Comparison of ENCODE assay signal across 8 mouse cellular contexts in genomic region chr7:122018978-122019377, GRCm38 (mm10). TPM values are rescaled to one million over a fixed set of nuclear protein-coding genes. Genes with fewer than 3 reads are reported as not detected.
DNase-seq lines count a peak whose midpoint lies in the region; ATAC-seq and TF ChIP-seq lines count a peak whose summit lies in the region.

No protein-coding gene starts in this region.

- no peak for TF ChIP-seq EP300 in lung, postnatal 0 days (IDR thresholded peaks at IDR 0.05)

- TF ChIP-seq POLR2A in limb, embryonic 14.5 days (IDR thresholded peaks at IDR 0.05; ENCODE audit: borderline replicate concordance, extremely low read depth, insufficient read depth, insufficient read length), result no peak

- H3K4me1 ChIP-seq in megakaryocyte, embryonic 14.5 days, result peaks cover 66% of the 10 kb centered on the region
- peaks cover 32% of the 10 kb centered on the region for H3K4me1 ChIP-seq in limb, embryonic 14.5 days (ENCODE audit: control insufficient read depth, insufficient read depth, low read length)
- H3K4me1 ChIP-seq in stomach, embryonic 15.5 days, result peaks cover 44% of the 10 kb centered on the region
- H3K4me1 ChIP-seq in lung, postnatal 0 days (ENCODE audit: insufficient read depth, low read depth, low read length), result peaks cover 5% of the 10 kb centered on the region; the same call in 1 of the 2 replicates

- peaks cover 20% of the 10 kb centered on the region for H3K36me3 ChIP-seq in megakaryocyte, embryonic 14.5 days (replicated peaks; ENCODE audit: low read length)
- peaks cover 4% of the 10 kb centered on the region; the same call in 1 of the 2 replicates for H3K36me3 ChIP-seq in limb, embryonic 14.5 days (ENCODE audit: control insufficient read depth, insufficient read depth, low read length)
- no peaks in the 10 kb centered on the region for H3K36me3 ChIP-seq in stomach, embryonic 15.5 days
- H3K36me3 ChIP-seq in lung, postnatal 0 days (ENCODE audit: insufficient read depth, low read length), result no peaks in the 10 kb centered on the region

- no peak for TF ChIP-seq CTCF in lung, postnatal 0 days (IDR thresholded peaks at IDR 0.05)

- H3K4me2 ChIP-seq in limb, embryonic 14.5 days (replicated peaks; ENCODE audit: low read depth, low read length, severe bottlenecking), result peak overlapping the region; percentile 75; the same call in 1 of the 2 replicates
- peak overlapping the region; percentile 67 for H3K4me2 ChIP-seq in stomach, embryonic 15.5 days
- no peak overlapping the region for H3K4me2 ChIP-seq in lung, postnatal 0 days (replicated peaks; ENCODE audit: low read depth, low read length)

- H3K27me3 ChIP-seq in megakaryocyte, embryonic 14.5 days (replicated peaks), result no peaks in the 10 kb centered on the region
- H3K27me3 ChIP-seq in limb, embryonic 14.5 days (ENCODE audit: control insufficient read depth, insufficient read depth, low read length), result no peaks in the 10 kb centered on the region
- H3K27me3 ChIP-seq in stomach, embryonic 15.5 days (replicated peaks), result no peaks in the 10 kb centered on the region
- H3K27me3 ChIP-seq in lung, postnatal 0 days (replicated peaks; ENCODE audit: insufficient read depth, low read length), result no peaks in the 10 kb centered on the region

- H3K9ac ChIP-seq in limb, embryonic 14.5 days (ENCODE audit: low read depth, low read length, severe bottlenecking), result no peak overlapping the region
- no peak overlapping the region for H3K9ac ChIP-seq in stomach, embryonic 15.5 days
- H3K9ac ChIP-seq in lung, postnatal 0 days (replicated peaks; ENCODE audit: low read depth), result no peak overlapping the region

- peak; percentile 53 to 73 for DNase-seq in frontal cortex, postnatal 36 days (ENCODE audit: low spot score in 2 of 2)
- no peak for DNase-seq in limb, embryonic 14.5 days (ENCODE audit: low spot score)
- DNase-seq in cerebellum, postnatal 36 days, result no peak
- DNase-seq in adrenal gland, adult (ENCODE audit: inconsistent age in 2 of 2, low spot score in 1 of 2), result no peak
- no peak for DNase-seq in lung, postnatal 0 days (ENCODE audit: low spot score)

- WGBS in limb, embryonic 14.5 days, result 87% methylated on average over 7 of the region's 7 CpGs
- 85% methylated on average over 7 of the region's 7 CpGs for WGBS in stomach, embryonic 15.5 days
- 87% methylated on average over 7 of the region's 7 CpGs for WGBS in lung, postnatal 0 days

- peak overlapping the region; percentile 55 for H3K4me3 ChIP-seq in megakaryocyte, embryonic 14.5 days (replicated peaks)
- peak overlapping the region; percentile 16; the same call in 1 of the 2 replicates for H3K4me3 ChIP-seq in limb, embryonic 14.5 days (replicated peaks; ENCODE audit: low read length)
- H3K4me3 ChIP-seq in stomach, embryonic 15.5 days (replicated peaks), result no peak overlapping the region
- no peak overlapping the region for H3K4me3 ChIP-seq in lung, postnatal 0 days (ENCODE audit: low read depth, low read length)

- ATAC-seq in megakaryocyte, adult 5-6 weeks (ENCODE audit: poor library complexity, severe bottlenecking), result no peak
- ATAC-seq in limb, embryonic 14.5 days (ENCODE audit: low FRiP score, low read depth), result no peak
- no peak for ATAC-seq in stomach, embryonic 15.5 days (ENCODE audit: insufficient read depth, low FRiP score, low read depth)
- no peak for ATAC-seq in lung, postnatal 0 days

- no peak overlapping the region for H3K27ac ChIP-seq in limb, embryonic 14.5 days (replicated peaks; ENCODE audit: low read depth, low read length)
- H3K27ac ChIP-seq in stomach, embryonic 15.5 days, result peak overlapping the region; percentile 26; the same call in 1 of the 2 replicates
- no peak overlapping the region for H3K27ac ChIP-seq in lung, postnatal 0 days (ENCODE audit: low read length)

- no peaks in the 10 kb centered on the region for H3K9me3 ChIP-seq in megakaryocyte, embryonic 14.5 days
- H3K9me3 ChIP-seq in limb, embryonic 14.5 days (ENCODE audit: control insufficient read depth, low read length), result no peaks in the 10 kb centered on the region
- H3K9me3 ChIP-seq in stomach, embryonic 15.5 days, result no peaks in the 10 kb centered on the region
- no peaks in the 10 kb centered on the region for H3K9me3 ChIP-seq in lung, postnatal 0 days (ENCODE audit: low read length)

RNA-seq across cellular contexts. Expression of gene Gga2, which starts 2.0 kb away (rescaled TPM):
- polyA plus RNA-seq in megakaryocyte, embryonic 14.5 days (2012; ENCODE audit: insufficient read depth, low replicate concordance), result 32.9 and 40.9 TPM in 2 replicates
- 3.9 and 5.2 TPM in 2 replicates for total RNA-seq in megakaryocyte, adult 5-6 weeks (2015)
- 3.4 and 5.1 TPM in 2 replicates for total RNA-seq in megakaryocyte, adult 5-6 weeks (2017)
- 122 and 184 TPM in 2 replicates for polyA plus RNA-seq in limb, embryonic 14.5 days (2012; rRNA removed)
- polyA plus RNA-seq in limb, embryonic 14.5 days (2014; fragmentation: Nextera tagmentation; extraction: Ambion mirVana), result 85.2 and 88.8 TPM in 2 replicates
- polyA plus RNA-seq in stomach, embryonic 15.5 days (2015; fragmentation: Nextera tagmentation; extraction: Ambion mirVana), result 87.9 and 107 TPM in 2 replicates
- polyA plus RNA-seq in lung, postnatal 0 days (2015; fragmentation: Nextera tagmentation; extraction: Ambion mirVana), result 22.3 and 28.3 TPM in 2 replicates

RNA-seq across cellular contexts. Expression of gene Cog7, which starts 37.5 kb away (rescaled TPM):
- 2.6 and 4.4 TPM in 2 replicates for polyA plus RNA-seq in megakaryocyte, embryonic 14.5 days (2012; ENCODE audit: insufficient read depth, low replicate concordance)
- 7.6 and 7.7 TPM in 2 replicates for total RNA-seq in megakaryocyte, adult 5-6 weeks (2015)
- total RNA-seq in megakaryocyte, adult 5-6 weeks (2017), result 7.8 and 8.3 TPM in 2 replicates
- 18.9 and 21.7 TPM in 2 replicates for polyA plus RNA-seq in limb, embryonic 14.5 days (2012; rRNA removed)
- 15.2 and 17.0 TPM in 2 replicates for polyA plus RNA-seq in limb, embryonic 14.5 days (2014; fragmentation: Nextera tagmentation; extraction: Ambion mirVana)
- 21.2 and 25.0 TPM in 2 replicates for polyA plus RNA-seq in stomach, embryonic 15.5 days (2015; fragmentation: Nextera tagmentation; extraction: Ambion mirVana)
- polyA plus RNA-seq in lung, postnatal 0 days (2015; fragmentation: Nextera tagmentation; extraction: Ambion mirVana), result 13.4 and 18.3 TPM in 2 replicates

RNA-seq across cellular contexts. Expression of gene Ubfd1, which starts 48.0 kb away (rescaled TPM):
- 2.8 and 20.2 TPM in 2 replicates for polyA plus RNA-seq in megakaryocyte, embryonic 14.5 days (2012; ENCODE audit: insufficient read depth, low replicate concordance)
- total RNA-seq in megakaryocyte, adult 5-6 weeks (2015), result 14.3 and 16.3 TPM in 2 replicates
- total RNA-seq in megakaryocyte, adult 5-6 weeks (2017), result 14.4 and 15.0 TPM in 2 replicates
- 75.7 and 86.8 TPM in 2 replicates for polyA plus RNA-seq in limb, embryonic 14.5 days (2012; rRNA removed)
- polyA plus RNA-seq in limb, embryonic 14.5 days (2014; fragmentation: Nextera tagmentation; extraction: Ambion mirVana), result 96.4 TPM in 2 replicates
- polyA plus RNA-seq in stomach, embryonic 15.5 days (2015; fragmentation: Nextera tagmentation; extraction: Ambion mirVana), result 60.2 and 63.2 TPM in 2 replicates
- polyA plus RNA-seq in lung, postnatal 0 days (2015; fragmentation: Nextera tagmentation; extraction: Ambion mirVana), result 19.0 and 23.4 TPM in 2 replicates

RNA-seq across cellular contexts. Expression of gene Ears2, which starts 48.1 kb away (rescaled TPM):
- polyA plus RNA-seq in megakaryocyte, embryonic 14.5 days (2012; ENCODE audit: insufficient read depth, low replicate concordance), result 3.1 and 8.1 TPM in 2 replicates
- total RNA-seq in megakaryocyte, adult 5-6 weeks (2015), result 1.0 and 1.5 TPM in 2 replicates
- total RNA-seq in megakaryocyte, adult 5-6 weeks (2017), result 0.98 and 1.3 TPM in 2 replicates
- polyA plus RNA-seq in limb, embryonic 14.5 days (2012; rRNA removed), result 12.7 and 14.6 TPM in 2 replicates
- 16.4 and 16.8 TPM in 2 replicates for polyA plus RNA-seq in limb, embryonic 14.5 days (2014; fragmentation: Nextera tagmentation; extraction: Ambion mirVana)
- polyA plus RNA-seq in stomach, embryonic 15.5 days (2015; fragmentation: Nextera tagmentation; extraction: Ambion mirVana), result 17.5 and 18.4 TPM in 2 replicates
- polyA plus RNA-seq in lung, postnatal 0 days (2015; fragmentation: Nextera tagmentation; extraction: Ambion mirVana), result 5.2 and 6.0 TPM in 2 replicates

Comparison
In these comparisons a context has a peak if more than half of its experiments do, and no peak if none do; other contexts are left out.
1. H3K4me3 ChIP-seq: peak in megakaryocyte, embryonic 14.5 days (single experiment) and limb, embryonic 14.5 days (single experiment); none in stomach, embryonic 15.5 days (single experiment) and lung, postnatal 0 days (single experiment).
2. DNase-seq: peak in frontal cortex, postnatal 36 days (2 of 2); none in limb, embryonic 14.5 days (single experiment), cerebellum, postnatal 36 days (0 of 2), adrenal gland, adult (0 of 2) and lung, postnatal 0 days (single experiment).